Mouse (Mus musculus): ENCODE measurements around the gene 4932438A13Rik.

4932438A13Rik gene

DNA sequence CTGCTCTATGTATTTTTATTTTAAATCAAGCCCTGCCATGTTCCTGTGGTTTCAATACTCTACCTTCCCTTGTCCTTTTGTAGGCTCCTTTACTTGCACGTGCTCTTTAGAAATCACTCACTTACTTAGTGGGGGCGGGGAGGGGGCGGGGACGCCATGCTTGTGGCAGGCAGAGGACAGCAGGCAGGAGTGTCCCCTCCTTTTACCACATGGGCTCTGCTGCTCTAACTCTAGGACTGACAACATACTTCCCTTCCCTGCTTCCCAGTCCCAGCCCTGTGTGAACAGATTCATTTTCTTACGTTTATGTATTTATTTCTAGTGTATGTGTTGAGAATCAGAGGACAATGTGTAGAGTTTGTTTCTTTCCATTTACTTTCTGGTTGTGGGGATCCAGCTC lies 78.7 kb downstream of the 4932438A13Rik start:
- DNase-seq: no peak

GRCm38 (mm10) chr3:36942108-36942507 lies 79.2 kb downstream of the 4932438A13Rik start:
- DNase-seq: no peak

DNA sequence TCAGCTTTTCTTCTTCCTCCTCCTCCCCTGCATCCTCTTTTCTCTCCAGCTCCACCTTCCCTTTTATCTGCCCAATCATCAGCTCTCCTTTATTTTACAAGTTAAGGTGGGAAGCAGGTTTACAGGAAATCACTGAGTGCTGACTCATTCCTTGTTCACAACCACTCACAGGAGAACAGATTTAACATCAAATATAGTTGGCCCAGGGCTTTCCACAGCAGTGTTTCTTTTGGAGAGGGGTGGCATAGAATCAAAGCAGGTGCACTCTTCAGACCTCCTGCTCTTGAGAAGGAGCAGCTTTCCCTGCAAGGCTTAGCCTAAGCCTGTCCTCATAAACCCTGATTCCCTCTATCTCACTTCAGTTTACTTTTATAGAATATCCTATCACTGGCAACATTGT lies 80.8 kb downstream of the 4932438A13Rik start:
- DNase-seq: no peak

DNA sequence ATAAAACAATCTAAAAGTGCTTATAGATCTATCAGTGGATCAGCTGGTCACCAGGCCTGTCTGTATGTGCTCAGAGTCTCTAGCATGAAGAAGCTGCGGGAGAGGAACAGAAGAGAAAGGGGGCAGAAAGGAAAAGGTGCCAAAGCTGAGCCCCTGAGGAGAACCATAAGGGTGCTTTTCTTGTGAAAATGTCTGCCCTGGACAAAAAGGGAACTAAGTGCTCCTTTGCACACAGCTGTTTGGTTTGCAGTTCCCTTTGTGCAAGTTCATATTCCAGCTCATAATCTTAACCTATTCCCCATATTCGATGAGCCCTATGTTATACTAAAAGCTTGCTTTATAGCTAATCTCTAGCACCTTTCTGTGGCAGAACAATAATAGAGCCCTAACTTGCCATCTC lies 175.1 kb downstream of the 4932438A13Rik start:
- no peak for DNase-seq

DNA sequence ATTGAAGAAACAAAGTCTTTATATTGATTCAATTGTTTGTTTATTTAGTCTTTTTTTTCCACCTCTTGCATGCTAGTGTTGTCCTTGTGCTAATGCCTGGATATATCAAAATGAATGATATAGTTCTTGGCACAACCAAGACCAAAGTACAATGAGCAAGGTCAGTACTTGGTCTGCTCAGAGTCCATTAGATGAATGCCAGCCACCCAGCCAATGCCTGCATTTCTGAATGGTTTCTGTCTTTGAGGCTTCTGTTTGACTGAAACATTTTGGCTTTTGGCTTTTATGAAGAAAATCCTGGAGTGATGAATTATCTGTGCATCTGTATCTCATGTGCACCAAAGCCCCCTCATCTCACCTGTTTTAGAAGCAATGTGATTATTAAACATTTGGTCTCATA lies 176.9 kb downstream of the 4932438A13Rik start:
- DNase-seq: no peak

GRCm38 (mm10) chr3:37051491-37051890 lies 188.6 kb downstream of the 4932438A13Rik start:
- DNase-seq: no peak

GRCm38 (mm10) chr3:37063406-37063805 lies 200.5 kb downstream of the 4932438A13Rik start, which contains the start of gene Adad1:
Gene Adad1 (plus strand): TSS chr3:37063527.
- DNase-seq: no peak

- DNase-seq: peak; percentile 6
These were observed 210.3 kb downstream of the 4932438A13Rik start for GRCm38 (mm10) chr3:37073211-37073610.

GRCm38 (mm10) chr3:37084860-37085259 lies 222.0 kb downstream of the 4932438A13Rik start:
- DNase-seq: no peak

DNA sequence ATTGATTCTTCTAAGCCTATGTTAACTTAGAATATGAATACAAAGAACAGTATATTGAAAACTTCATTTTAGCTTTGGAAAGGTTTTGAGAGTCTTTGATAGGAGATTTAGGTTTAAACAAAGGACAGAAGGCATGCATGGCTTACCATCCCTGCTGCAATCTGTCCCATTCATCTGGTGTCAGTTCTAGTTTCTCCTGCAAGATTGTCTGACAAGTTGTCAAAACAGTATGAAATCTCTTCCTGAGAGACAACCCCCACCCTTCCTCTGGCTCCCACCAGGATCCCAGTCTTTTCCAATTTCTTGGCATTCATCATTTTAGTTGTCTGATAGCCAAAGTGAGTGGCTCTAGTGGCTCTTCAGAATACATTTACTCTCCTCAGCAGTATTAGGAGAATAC lies 227.8 kb downstream of the 4932438A13Rik start:
- DNase-seq: no peak

All from right cerebral cortex, postnatal 4 days (tissue).